Mouse (Mus musculus): ENCODE data around the gene Zfyve19. TPM values are rescaled to one million over a fixed set of nuclear protein-coding genes. Genes with fewer than 3 reads are reported as not detected.

Gene Zfyve19
- polyA plus RNA-seq, 1 experiment from 2014 or later, result 52.7 TPM

DNA sequence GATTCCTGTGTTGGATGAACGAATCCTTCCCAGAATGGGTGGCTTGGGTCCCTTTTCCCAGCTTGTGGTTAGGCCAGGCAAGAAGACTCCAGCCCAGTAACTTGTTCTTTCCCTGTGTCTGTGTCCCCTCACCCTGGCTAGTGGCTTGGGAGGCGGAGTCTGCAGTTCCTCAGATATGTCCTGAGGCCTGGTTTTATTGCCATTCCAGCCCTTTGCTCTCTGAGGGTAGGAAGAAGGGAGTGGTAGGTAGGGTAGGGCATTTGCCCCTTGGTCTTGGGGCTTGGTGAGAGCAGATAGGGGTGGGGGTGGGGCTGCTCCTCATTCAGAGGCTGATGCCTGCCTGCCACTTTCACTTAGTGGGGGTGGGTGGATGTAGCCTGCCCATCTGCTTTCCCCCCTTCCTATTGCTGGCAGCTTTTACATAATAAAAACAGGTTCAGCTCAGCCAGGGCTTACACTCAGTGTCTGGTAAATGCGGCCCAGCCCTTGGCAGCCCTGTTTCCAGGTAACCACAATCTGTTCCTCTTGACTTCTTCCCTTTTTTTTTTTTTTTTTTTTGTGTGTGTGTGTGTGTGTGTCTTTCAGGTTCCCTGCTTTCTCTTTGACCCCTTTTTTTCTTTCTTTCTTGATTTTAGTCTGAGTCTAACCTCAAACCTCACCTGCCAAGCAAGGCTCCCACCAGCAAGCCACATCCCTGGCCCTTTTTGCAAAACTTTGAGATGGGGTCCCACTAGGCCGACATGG, 31.8 kb downstream of the Zfyve19 start:
- Histone ChIP-seq H3K9me3 (no peaks in the 10 kb centered on the region), H3K9ac (no peak overlapping the region), H3K4me1 (peaks cover 12% of the 10 kb centered on the region), H3K27ac (no peak overlapping the region), H3K36me3 (no peaks in the 10 kb centered on the region), H3K4me3 (no peak overlapping the region), H3K4me2 (no peak overlapping the region), H3K27me3 (peaks cover 51% of the 10 kb centered on the region)
- no peak for ATAC-seq (ENCODE audit: insufficient number of reproducible peaks, low FRiP score, low TSS enrichment, low read depth)
- WGBS, result 54% methylated on average over 4 of the region's 4 CpGs

DNA sequence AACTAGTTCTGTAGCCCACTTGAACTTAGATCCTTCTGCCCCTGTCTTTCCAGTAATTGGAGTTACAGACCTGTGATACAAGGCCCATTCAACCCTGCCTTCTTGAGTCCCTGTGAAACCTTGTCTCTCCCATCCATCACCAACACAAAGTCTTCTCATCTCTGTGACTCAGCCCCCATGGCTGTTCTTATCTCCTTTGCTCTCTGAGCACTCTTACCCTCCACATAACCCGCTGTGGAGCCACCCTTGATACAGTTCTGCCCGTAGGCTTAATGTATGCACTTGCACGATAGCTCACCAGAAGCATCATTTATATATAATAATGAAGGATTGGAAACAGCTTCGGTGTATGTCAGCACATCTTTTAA, 32.4 kb downstream of the Zfyve19 start:
- H3K27me3 ChIP-seq, result peaks cover 46% of the 10 kb centered on the region
- no peak overlapping the region for H3K9ac ChIP-seq
- H3K4me3 ChIP-seq, result no peak overlapping the region
- H3K27ac ChIP-seq, result no peak overlapping the region
- no peaks in the 10 kb centered on the region for H3K36me3 ChIP-seq
- no peak for ATAC-seq (ENCODE audit: insufficient number of reproducible peaks, low FRiP score, low TSS enrichment, low read depth)
- 91% methylated on average over 4 of the region's 4 CpGs for WGBS
- no peak overlapping the region for H3K4me2 ChIP-seq
- H3K4me1 ChIP-seq, result peaks cover 12% of the 10 kb centered on the region
- no peaks in the 10 kb centered on the region for H3K9me3 ChIP-seq

DNA sequence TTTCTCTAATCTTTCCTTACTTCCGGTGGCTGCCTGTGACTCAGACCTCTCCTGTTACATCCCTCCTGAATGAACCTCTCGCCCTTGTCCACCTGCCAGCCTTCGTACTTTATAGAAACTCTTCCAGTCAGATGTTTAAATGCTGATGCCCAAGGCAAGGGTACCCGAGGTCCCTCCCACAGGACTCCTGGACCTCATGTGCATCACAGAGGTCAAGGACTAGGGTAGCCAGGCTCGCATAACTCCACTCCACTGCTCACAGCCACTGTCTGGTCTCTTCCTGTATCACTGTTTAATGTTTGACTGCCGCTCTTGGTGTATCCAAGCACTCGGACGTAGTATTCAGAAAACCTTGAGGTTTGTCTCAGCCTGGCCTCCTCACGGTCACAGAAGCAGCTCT, 34.1 kb downstream of the Zfyve19 start:
- Histone ChIP-seq H3K36me3 (no peaks in the 10 kb centered on the region), H3K9me3 (no peaks in the 10 kb centered on the region), H3K9ac (no peak overlapping the region), H3K27me3 (peaks cover 28% of the 10 kb centered on the region), H3K27ac (no peak overlapping the region), H3K4me3 (no peak overlapping the region), H3K4me1 (peaks cover 4% of the 10 kb centered on the region), H3K4me2 (no peak overlapping the region)
- 77% methylated on average over 9 of the region's 9 CpGs for WGBS
- ATAC-seq (ENCODE audit: insufficient number of reproducible peaks, low FRiP score, low TSS enrichment, low read depth), result no peak

DNA sequence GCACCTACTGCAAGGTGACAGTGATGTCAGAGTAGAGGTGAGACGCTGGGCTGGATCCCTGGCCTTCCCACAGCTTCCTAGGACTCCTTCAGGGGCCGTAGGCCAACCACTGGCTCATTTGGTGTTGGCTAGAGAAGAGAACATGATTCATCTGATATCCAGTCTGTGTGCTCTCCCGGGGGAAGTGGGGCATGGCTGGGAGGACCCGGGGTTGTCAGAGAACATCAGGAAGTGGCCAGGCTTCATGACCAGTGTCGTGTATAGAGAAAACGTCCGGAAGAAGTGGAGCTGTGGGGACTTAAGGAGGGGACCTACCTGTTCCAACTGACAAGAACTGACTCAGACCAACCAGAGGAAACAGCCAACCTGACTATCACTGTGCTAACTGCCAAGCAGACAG, 36.8 kb downstream of the Zfyve19 start:
- ATAC-seq (ENCODE audit: insufficient number of reproducible peaks, low FRiP score, low TSS enrichment, low read depth), result no peak
- H3K4me1 ChIP-seq, result no peaks in the 10 kb centered on the region
- no peaks in the 10 kb centered on the region for H3K9me3 ChIP-seq
- 87% methylated on average over 7 of the region's 7 CpGs for WGBS
- H3K4me2 ChIP-seq, result no peak overlapping the region
- 0 out of 2 replicates have a peak, but pooled peaks cover 4% of the 10 kb centered on the region for H3K27me3 ChIP-seq
- H3K36me3 ChIP-seq, result no peaks in the 10 kb centered on the region
- no peak overlapping the region for H3K4me3 ChIP-seq
- H3K27ac ChIP-seq, result no peak overlapping the region
- H3K9ac ChIP-seq, result no peak overlapping the region

DNA sequence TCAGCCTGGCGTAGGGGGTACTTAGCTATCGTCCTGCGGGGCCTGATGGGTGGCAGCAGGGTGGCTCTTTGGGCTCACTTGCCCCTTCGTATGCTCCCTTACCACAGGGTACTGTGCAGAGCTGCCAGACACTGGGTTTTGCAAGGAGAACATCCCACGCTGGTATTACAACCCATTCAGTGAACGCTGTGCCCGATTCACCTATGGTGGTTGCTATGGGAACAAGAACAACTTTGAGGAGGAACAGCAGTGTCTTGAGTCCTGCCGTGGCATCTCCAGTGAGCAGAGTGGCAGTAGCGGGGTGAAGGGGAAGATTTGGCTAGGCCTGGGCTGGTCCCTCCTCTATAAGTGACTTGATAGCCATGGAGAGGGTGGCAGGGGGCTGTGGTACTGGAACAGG, 39.5 kb downstream of the Zfyve19 start:
- H3K4me3 ChIP-seq, result no peak overlapping the region
- H3K4me2 ChIP-seq, result no peak overlapping the region
- ATAC-seq (ENCODE audit: insufficient number of reproducible peaks, low FRiP score, low TSS enrichment, low read depth), result no peak
- no peak overlapping the region for H3K27ac ChIP-seq
- no peaks in the 10 kb centered on the region for H3K9me3 ChIP-seq
- 84% methylated on average over 9 of the region's 9 CpGs for WGBS
- H3K4me1 ChIP-seq, result peaks cover 5% of the 10 kb centered on the region; the same call in 1 of the 2 replicates
- H3K9ac ChIP-seq, result no peak overlapping the region
- H3K36me3 ChIP-seq, result no peaks in the 10 kb centered on the region
- H3K27me3 ChIP-seq, result 0 out of 2 replicates have a peak, but pooled peaks cover 3% of the 10 kb centered on the region

DNA sequence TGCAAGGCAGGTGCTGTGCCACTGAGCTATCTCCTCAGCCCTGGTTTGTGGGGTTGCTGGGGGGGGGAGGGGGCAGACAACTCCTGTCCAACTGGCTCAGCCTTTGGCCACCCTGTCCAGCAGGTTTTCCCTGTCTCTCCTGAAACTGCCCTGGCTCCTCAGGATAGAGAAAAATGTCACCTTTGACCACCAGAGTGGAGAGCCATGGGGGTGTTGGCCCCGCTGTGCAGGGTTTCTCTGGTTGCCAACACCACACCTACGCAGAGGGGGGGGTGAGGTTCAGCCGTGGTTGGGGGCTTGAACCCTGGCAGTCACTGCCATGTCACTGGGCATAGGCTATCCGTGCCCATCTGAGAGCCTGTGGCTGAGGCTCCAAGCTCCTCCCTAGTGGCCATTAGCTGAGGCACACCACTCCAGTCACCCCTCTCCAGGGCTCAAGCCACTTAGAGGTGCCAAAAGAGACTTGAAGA, 41.2 kb downstream of the Zfyve19 start:
- no peak overlapping the region for H3K4me2 ChIP-seq
- H3K27me3 ChIP-seq, result peaks cover 11% of the 10 kb centered on the region
- no peak overlapping the region for H3K4me3 ChIP-seq
- no peaks in the 10 kb centered on the region for H3K36me3 ChIP-seq
- H3K9ac ChIP-seq, result no peak overlapping the region
- 66% methylated on average over 4 of the region's 4 CpGs for WGBS
- H3K27ac ChIP-seq, result no peak overlapping the region
- ATAC-seq (ENCODE audit: insufficient number of reproducible peaks, low FRiP score, low TSS enrichment, low read depth), result no peak
- H3K9me3 ChIP-seq, result no peaks in the 10 kb centered on the region
- peaks cover 5% of the 10 kb centered on the region; the same call in 1 of the 2 replicates for H3K4me1 ChIP-seq

DNA sequence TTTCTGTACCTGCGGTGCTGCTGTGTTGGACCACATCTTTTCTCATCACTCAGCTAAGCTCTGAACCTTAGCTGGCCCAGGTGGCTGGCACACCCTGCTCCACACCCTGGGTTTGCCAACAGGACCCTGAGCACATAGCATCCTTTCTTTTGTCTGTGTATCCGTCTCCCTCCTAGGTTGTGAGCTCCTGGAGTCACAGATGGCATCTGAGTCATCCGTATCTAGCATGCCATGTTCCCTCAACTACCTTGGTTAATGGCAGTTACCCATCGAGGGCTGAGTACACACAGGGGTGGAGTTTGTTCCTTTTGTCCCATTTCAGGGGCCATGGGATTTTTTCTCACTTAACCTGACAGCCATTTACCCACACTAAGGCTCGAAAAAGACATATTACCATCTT, 42.0 kb downstream of the Zfyve19 start:
- Histone ChIP-seq H3K36me3 (no peaks in the 10 kb centered on the region), H3K4me2 (no peak overlapping the region), H3K4me1 (peaks cover 5% of the 10 kb centered on the region; the same call in 1 of the 2 replicates), H3K4me3 (no peak overlapping the region), H3K27ac (no peak overlapping the region), H3K27me3 (peaks cover 16% of the 10 kb centered on the region), H3K9me3 (no peaks in the 10 kb centered on the region), H3K9ac (no peak overlapping the region)
- ATAC-seq (ENCODE audit: insufficient number of reproducible peaks, low FRiP score, low TSS enrichment, low read depth), result no peak
- WGBS, result 64% methylated on average over 5 of the region's 5 CpGs

DNA sequence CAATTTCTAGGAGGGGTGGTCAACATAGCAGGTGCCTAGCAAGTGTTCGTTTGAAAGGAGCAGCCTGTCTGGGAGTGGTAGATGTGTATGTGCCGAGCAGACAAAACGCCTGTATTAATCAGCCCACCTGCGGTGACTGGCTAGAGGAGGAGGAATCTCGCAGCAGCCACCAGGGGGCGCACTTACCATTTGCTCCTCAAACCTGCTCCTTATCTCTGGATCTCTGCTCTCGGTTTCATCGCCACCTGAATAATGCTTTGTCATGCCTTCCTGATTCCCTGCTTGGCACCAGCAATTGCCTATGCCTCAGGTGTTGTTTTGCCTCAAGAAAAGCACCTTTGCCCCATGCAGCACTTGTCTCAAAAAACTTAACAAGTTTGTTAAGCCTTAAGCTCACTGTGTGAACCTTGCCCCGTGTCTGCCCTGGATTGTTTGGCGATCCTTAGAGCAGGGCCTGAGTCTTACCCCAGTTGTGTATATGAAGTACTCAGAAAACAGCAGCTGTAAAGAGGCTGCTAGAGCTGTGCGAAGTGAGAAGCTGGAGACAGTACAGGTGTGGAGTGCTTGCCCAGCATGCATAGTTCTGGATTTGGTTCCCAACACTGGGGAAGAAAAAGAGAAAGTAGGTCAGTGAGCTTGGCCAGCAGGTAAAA, 42.5 kb downstream of the Zfyve19 start:
- H3K4me2 ChIP-seq, result no peak overlapping the region
- H3K36me3 ChIP-seq, result no peaks in the 10 kb centered on the region
- H3K4me3 ChIP-seq, result no peak overlapping the region
- WGBS, result 16% methylated on average over 11 of the region's 11 CpGs
- no peak for ATAC-seq (ENCODE audit: insufficient number of reproducible peaks, low FRiP score, low TSS enrichment, low read depth)
- no peak overlapping the region for H3K9ac ChIP-seq
- H3K27me3 ChIP-seq, result peaks cover 16% of the 10 kb centered on the region
- no peak overlapping the region for H3K27ac ChIP-seq
- no peaks in the 10 kb centered on the region for H3K9me3 ChIP-seq
- H3K4me1 ChIP-seq, result peaks cover 5% of the 10 kb centered on the region; the same call in 1 of the 2 replicates

DNA sequence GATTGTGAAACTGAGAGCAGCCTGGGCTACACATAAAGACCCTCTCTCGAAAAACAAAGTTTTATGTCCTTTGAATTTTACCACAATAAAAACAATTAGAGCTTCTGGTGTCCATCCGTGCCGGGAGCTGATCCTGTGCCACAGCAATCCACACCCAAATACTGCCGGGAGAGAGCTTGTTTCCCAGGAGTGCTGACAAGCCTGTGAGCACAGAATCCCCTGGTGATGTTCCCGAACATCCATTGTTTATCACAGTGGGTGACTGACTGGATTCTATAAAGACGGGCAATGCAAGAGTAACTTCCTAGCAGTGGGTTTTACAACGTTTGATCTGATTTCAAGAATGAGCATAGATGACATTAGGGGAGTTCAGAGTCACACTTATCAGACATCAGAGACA, 46.6 kb downstream of the Zfyve19 start:
- Histone ChIP-seq H3K4me3 (no peak overlapping the region), H3K36me3 (no peaks in the 10 kb centered on the region), H3K4me2 (no peak overlapping the region), H3K9ac (no peak overlapping the region), H3K4me1 (peaks cover 5% of the 10 kb centered on the region; the same call in 1 of the 2 replicates), H3K27ac (no peak overlapping the region), H3K27me3 (peaks cover 21% of the 10 kb centered on the region), H3K9me3 (no peaks in the 10 kb centered on the region)
- WGBS, result 18% methylated on average over 7 of the region's 7 CpGs
- ATAC-seq (ENCODE audit: insufficient number of reproducible peaks, low FRiP score, low TSS enrichment, low read depth), result no peak

DNA sequence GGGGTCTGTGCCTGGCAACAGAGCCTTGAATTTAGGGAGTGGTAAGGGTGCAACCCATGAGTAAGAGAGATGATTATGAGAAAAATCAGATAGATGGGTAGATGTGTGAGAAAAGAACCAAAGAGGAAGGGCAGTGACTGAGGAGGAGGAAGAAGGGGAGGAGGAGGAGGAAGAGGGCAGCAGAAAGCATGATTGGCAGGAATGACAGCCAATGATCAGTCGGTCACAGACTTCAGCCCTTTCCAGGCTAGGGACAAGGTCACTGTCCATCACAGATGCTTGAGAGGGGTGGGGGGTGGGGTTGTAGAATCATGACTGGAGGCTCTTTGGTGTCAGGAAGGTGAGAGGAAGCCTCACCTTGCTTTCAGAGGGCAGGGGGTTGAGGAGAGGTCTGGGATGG, 52.1 kb downstream of the Zfyve19 start:
- H3K9ac ChIP-seq, result no peak overlapping the region
- no peaks in the 10 kb centered on the region for H3K36me3 ChIP-seq
- H3K4me1 ChIP-seq, result peaks cover 6% of the 10 kb centered on the region
- no peaks in the 10 kb centered on the region for H3K9me3 ChIP-seq
- H3K27ac ChIP-seq, result no peak overlapping the region
- 69% methylated on average over 1 of the region's 1 CpGs for WGBS
- H3K4me3 ChIP-seq, result no peak overlapping the region
- no peak for ATAC-seq (ENCODE audit: insufficient number of reproducible peaks, low FRiP score, low TSS enrichment, low read depth)
- 0 out of 2 replicates have a peak, but pooled peaks cover 5% of the 10 kb centered on the region for H3K27me3 ChIP-seq
- H3K4me2 ChIP-seq, result no peak overlapping the region

DNA sequence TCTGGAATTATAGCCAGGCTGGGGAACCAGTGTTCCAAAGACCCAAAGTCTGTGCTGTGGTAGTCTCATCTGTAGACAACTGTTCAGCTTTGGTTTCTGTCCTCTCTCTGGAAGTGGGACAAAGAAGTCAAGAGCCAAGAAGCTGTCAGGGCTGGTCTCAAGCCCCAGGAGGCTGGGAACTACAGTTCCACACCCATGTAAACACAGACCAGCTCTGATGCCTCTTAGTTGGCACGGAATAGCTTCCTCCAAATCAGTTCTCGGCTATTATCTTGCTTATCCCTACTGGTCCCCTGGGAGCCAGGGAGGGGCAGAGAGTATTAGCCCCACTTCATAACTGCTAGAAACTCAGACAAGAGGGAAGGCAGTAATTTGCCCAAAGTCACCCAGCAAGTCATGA, 52.9 kb downstream of the Zfyve19 start:
- H3K27me3 ChIP-seq, result 0 out of 2 replicates have a peak, but pooled peaks cover 3% of the 10 kb centered on the region
- no peak overlapping the region for H3K4me3 ChIP-seq
- H3K9me3 ChIP-seq, result no peaks in the 10 kb centered on the region
- no peak overlapping the region for H3K4me2 ChIP-seq
- H3K27ac ChIP-seq, result no peak overlapping the region
- no peak overlapping the region for H3K9ac ChIP-seq
- ATAC-seq (ENCODE audit: insufficient number of reproducible peaks, low FRiP score, low TSS enrichment, low read depth), result no peak
- H3K4me1 ChIP-seq, result peaks cover 6% of the 10 kb centered on the region
- 47% methylated on average over 2 of the region's 2 CpGs for WGBS
- no peaks in the 10 kb centered on the region for H3K36me3 ChIP-seq

DNA sequence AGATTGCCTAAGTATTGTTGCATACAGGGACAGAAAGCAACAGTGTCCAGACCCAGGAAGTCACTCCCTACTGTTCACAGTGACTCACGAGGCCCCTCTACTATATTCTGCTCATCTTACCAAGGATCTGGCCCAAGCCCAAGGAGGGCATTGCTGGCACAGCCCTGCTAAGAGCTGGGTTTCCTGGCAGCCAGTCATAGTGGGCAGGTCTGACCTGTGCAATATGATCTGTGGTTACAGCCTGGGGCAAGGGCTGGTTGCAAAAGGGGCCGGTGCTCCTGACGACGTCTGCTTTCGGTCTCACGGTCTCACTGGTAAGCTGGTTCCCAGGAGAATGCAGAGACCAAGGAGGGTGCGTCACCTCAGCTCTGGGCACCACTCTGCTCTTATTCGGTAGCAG, 54.6 kb downstream of the Zfyve19 start:
- WGBS, result 10% methylated on average over 8 of the region's 8 CpGs
- Histone ChIP-seq H3K4me1 (peaks cover 6% of the 10 kb centered on the region), H3K4me2 (0 out of 2 replicates have a peak overlapping the region, but pooled peaks have one; percentile 2), H3K36me3 (no peaks in the 10 kb centered on the region), H3K4me3 (no peak overlapping the region), H3K9ac (no peak overlapping the region), H3K9me3 (no peaks in the 10 kb centered on the region), H3K27ac (peak overlapping the region; percentile 27; the same call in 1 of the 2 replicates), H3K27me3 (no peaks in the 10 kb centered on the region)
- ATAC-seq (ENCODE audit: insufficient number of reproducible peaks, low FRiP score, low TSS enrichment, low read depth), result peak; percentile 71
